Mouse (Mus musculus) neural tube, embryonic 15.5 days (tissue): ENCODE measurements around the gene Spag6l. TPM values are rescaled to one million over a fixed set of nuclear protein-coding genes. Genes with fewer than 3 reads are reported as not detected.

Experiments used
- ATAC-seq: fragments of 200-750 bp; cut with Nextera tagmentation; 2 replicates; pipeline ENCODE4 v1.8.0; 2017; ENCODE audit warnings: mild to moderate bottlenecking, moderate TSS enrichment, moderate library complexity; ENCODE audit not compliant: low FRiP score
- H3K27ac ChIP-seq: fragments of 300-500 bp; sonication (generic); replicated peaks from 2 replicates; pipeline ENCODE4 v1.5.1; 2015; ENCODE audit warnings: mild to moderate bottlenecking, inconsistent platforms
- H3K27me3 ChIP-seq: fragments of 300-500 bp; sonication (generic); replicated peaks from 2 replicates; pipeline ENCODE4 v1.6.1; 2015; ENCODE audit warnings: inconsistent platforms
- H3K36me3 ChIP-seq: fragments of 300-500 bp; sonication (generic); 2 replicates; pipeline ENCODE4 v1.6.1; 2015; ENCODE audit warnings: inconsistent platforms
- H3K4me1 ChIP-seq: fragments of 300-500 bp; sonication (generic); 2 replicates; pipeline ENCODE4 v1.6.1; 2015; ENCODE audit warnings: inconsistent platforms
- H3K4me2 ChIP-seq: fragments of 300-500 bp; sonication (generic); 2 replicates; pipeline ENCODE4 v1.6.1; 2015; ENCODE audit warnings: inconsistent platforms, mild to moderate bottlenecking, moderate library complexity
- H3K4me3 ChIP-seq: fragments of 300-500 bp; sonication (generic); replicated peaks from 2 replicates; pipeline ENCODE4 v1.5.1; 2015; ENCODE audit warnings: mild to moderate bottlenecking, inconsistent platforms
- H3K9ac ChIP-seq: fragments of 300-500 bp; sonication (generic); replicated peaks from 2 replicates; pipeline ENCODE4 v1.6.1; 2015; ENCODE audit warnings: mild to moderate bottlenecking, inconsistent platforms
- H3K9me3 ChIP-seq: fragments of 300-500 bp; sonication (generic); replicated peaks from 2 replicates; pipeline ENCODE4 v1.6.1; 2016; ENCODE audit warnings: inconsistent platforms
- WGBS: fragments of 180-500 bp; shearing (Covaris S2); methylation state at CpG from one replicate; pipeline ENCODE4 v1.1.7; 2015; ENCODE audit warnings: mixed read lengths; 5-methylcytosine and 5-hydroxymethylcytosine counted together
- polyA plus RNA-seq: library from polyadenylated mRNA; unstranded; fragments of >200 nt; fragmentation: Nextera tagmentation; extraction: Ambion mirVana; gene quantifications from 2 replicates; pipeline ENCODE4 v1.2.1, GENCODE M21; 2015

The Spag6l gene
- polyA plus RNA-seq, 1 experiment from 2014 or later, result 16.3 TPM

DNA sequence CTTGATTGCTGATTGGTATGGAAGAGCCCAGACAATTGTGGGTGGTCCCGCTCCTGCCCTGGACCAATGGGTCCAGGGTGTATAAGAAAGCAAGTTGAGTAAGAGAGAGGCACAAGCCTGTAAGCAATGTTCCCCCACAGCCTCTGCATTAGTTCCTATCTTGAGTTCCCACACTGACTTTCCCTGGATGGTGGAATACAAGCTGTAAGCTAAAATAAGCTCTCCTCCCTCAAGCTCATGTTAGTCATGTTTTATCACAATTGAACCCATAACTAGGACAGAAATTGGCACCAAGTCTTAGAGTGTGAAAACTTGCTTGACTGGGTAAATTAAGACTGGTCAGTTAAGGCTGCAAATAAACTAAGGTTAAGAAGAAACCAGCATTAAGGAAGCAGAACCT is 26.3 kb upstream of the Spag6l start:
- 94% methylated on average over 1 of the region's 1 CpGs for WGBS
- no peak for ATAC-seq

DNA sequence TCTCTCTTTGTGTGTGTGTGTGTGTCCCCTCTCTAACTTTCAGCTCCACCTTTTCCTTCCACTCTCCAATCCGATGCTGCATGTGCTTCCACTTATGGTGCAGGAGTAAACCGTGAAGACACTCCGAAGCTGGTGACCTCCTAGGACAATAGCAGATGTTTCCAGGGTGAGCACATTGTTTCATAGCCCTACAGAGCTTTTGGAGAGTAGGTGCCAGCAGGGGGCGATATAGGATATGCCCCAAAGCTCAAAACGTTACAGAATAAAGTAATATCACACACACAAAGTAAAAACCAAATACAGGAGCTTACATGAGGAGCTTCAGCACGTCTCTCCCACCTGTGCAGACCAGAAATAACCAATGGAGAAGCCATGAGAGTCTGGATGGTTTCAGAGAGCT is 25.6 kb upstream of the Spag6l start:
- Histone ChIP-seq H3K9me3 (0 out of 2 replicates have a peak, but pooled peaks cover 2% of the 10 kb centered on the region), H3K36me3 (no peaks in the 10 kb centered on the region), H3K27me3 (no peaks in the 10 kb centered on the region), H3K4me3 (no peak overlapping the region), H3K27ac (no peak overlapping the region), H3K4me2 (no peak overlapping the region), H3K4me1 (no peaks in the 10 kb centered on the region), H3K9ac (no peak overlapping the region)
- no peak for ATAC-seq
- WGBS, result 40% methylated on average over 6 of the region's 6 CpGs

More for the DNA sequence above, 26.3 kb upstream of the Spag6l start:
- Histone ChIP-seq H3K36me3 (no peaks in the 10 kb centered on the region), H3K9me3 (0 out of 2 replicates have a peak, but pooled peaks cover 2% of the 10 kb centered on the region), H3K27me3 (no peaks in the 10 kb centered on the region), H3K9ac (no peak overlapping the region), H3K4me3 (no peak overlapping the region), H3K27ac (no peak overlapping the region), H3K4me1 (no peaks in the 10 kb centered on the region), H3K4me2 (no peak overlapping the region)

DNA sequence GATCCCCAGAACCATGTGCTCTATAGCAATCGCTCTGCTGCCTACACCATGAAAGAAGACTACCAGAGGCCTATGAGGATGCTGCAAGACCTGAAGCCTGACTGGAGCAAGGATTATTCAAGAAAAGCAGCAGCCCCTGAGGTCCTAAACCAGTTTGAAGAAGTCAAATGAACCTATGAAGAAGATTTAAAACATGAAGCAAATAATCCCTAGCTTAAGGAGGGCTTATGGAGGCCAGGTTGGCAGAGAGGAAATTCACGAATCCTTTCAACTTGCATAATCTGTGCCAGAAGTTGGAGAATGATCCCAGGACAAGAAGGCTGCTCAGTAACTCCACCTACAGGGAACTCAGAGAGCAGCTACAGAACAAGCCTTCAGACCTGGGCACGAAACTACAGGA is 23.2 kb upstream of the Spag6l start:
- 86% methylated on average over 3 of the region's 3 CpGs for WGBS
- Histone ChIP-seq H3K27me3 (no peaks in the 10 kb centered on the region), H3K9me3 (0 out of 2 replicates have a peak, but pooled peaks cover 2% of the 10 kb centered on the region), H3K4me2 (no peak overlapping the region), H3K27ac (no peak overlapping the region), H3K4me3 (no peak overlapping the region), H3K36me3 (no peaks in the 10 kb centered on the region), H3K9ac (no peak overlapping the region), H3K4me1 (no peaks in the 10 kb centered on the region)
- ATAC-seq, result no peak

DNA sequence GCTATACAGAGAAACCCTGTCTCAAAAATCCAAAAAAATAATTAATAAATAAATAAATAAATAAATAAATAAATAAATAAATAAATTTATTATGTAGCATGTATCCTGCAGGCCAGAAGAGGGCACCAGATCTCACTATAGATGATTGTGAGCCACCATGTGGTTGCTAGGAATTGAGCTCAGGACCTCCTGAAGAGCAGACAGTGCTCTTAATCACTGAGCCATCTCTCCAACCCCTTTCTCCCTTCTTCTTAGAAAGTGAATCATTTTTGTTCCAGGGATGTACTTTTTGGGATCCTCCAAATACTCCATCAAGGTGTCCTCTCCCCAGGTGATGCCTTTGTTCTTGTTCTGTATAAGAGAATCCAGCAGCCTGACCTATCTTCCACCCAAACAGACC is 19.9 kb upstream of the Spag6l start:
- Histone ChIP-seq H3K4me1 (no peaks in the 10 kb centered on the region), H3K36me3 (no peaks in the 10 kb centered on the region), H3K4me2 (no peak overlapping the region), H3K9me3 (0 out of 2 replicates have a peak, but pooled peaks cover 2% of the 10 kb centered on the region), H3K4me3 (no peak overlapping the region), H3K27me3 (no peaks in the 10 kb centered on the region), H3K27ac (no peak overlapping the region), H3K9ac (no peak overlapping the region)
- ATAC-seq, result no peak

DNA sequence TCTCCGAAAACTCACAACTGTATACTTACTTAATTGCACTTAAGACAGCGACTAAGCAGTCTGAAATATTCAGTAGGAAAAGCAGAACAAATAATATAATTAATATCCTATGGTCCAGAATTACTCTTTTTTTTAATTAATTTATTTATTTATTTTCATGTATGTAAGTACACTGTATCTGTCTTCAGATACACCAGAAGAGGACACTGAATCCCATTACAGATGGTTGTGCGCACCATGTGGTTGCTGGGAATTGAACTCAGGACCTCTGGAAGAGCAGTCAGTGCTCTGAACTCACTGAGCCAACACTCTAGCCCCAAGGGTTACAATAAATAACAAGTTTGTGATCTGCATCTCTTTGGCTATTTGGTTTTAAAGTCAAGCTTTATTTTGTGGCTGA is 415 bp upstream of the Spag6l start:
- no peaks in the 10 kb centered on the region for H3K36me3 ChIP-seq
- H3K27ac ChIP-seq, result no peak overlapping the region
- H3K27me3 ChIP-seq, result no peaks in the 10 kb centered on the region
- 88% methylated on average over 3 of the region's 3 CpGs for WGBS
- peak overlapping the region; percentile 74 for H3K4me3 ChIP-seq
- H3K4me1 ChIP-seq, result 0 out of 2 replicates have a peak, but pooled peaks cover 7% of the 10 kb centered on the region
- H3K9ac ChIP-seq, result no peak overlapping the region
- no peaks in the 10 kb centered on the region for H3K9me3 ChIP-seq
- H3K4me2 ChIP-seq, result peak overlapping the region; percentile 88
- ATAC-seq, result no peak

DNA sequence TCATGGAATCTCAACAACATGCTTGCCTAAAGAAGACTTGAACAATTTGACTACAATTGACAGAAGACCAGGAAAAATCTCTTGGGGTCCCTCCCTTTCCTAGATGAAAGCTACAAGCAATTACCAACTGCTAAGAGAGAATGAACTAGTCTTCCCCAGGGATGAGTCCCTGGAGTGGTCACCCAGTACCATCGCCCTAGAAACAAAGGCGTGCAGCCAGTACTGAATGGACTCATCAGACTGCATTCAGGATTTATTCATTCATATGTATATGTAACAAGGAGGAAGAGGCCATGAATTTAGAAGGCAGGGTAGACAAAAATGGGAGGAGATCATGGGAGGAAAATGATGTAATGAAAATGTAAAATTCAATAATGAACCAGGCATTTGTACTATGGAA is 3.0 kb downstream of the Spag6l start:
- Histone ChIP-seq H3K4me2 (no peak overlapping the region), H3K36me3 (no peaks in the 10 kb centered on the region), H3K27me3 (no peaks in the 10 kb centered on the region), H3K9me3 (no peaks in the 10 kb centered on the region), H3K9ac (no peak overlapping the region), H3K4me1 (0 out of 2 replicates have a peak, but pooled peaks cover 7% of the 10 kb centered on the region), H3K27ac (no peak overlapping the region), H3K4me3 (no peak overlapping the region)
- WGBS, result 88% methylated on average over 2 of the region's 2 CpGs
- ATAC-seq, result no peak

DNA sequence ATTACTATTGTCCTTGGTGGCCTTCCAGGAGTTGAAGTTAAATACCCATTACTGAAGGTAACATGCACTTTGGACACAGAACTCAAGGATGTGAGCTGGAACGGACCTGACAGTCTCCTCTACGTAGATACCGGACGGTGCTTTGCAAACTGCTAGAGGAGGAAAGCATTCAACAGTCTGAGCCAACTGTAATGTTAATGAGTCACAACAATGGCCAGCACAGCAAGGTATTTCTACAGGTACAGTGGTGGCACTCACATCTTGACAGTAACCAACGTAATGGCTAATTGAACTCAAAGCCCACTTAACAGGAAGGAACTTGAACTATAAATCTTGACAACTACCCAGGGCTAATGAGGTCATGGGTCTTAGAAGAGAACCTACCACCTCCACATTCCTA is 3.8 kb downstream of the Spag6l start:
- H3K4me2 ChIP-seq, result no peak overlapping the region
- no peak for ATAC-seq
- no peaks in the 10 kb centered on the region for H3K27me3 ChIP-seq
- H3K4me1 ChIP-seq, result 0 out of 2 replicates have a peak, but pooled peaks cover 7% of the 10 kb centered on the region
- H3K9me3 ChIP-seq, result no peaks in the 10 kb centered on the region
- H3K27ac ChIP-seq, result no peak overlapping the region
- H3K4me3 ChIP-seq, result no peak overlapping the region
- H3K36me3 ChIP-seq, result no peaks in the 10 kb centered on the region
- H3K9ac ChIP-seq, result no peak overlapping the region
- WGBS, result 45% methylated on average over 5 of the region's 5 CpGs

DNA sequence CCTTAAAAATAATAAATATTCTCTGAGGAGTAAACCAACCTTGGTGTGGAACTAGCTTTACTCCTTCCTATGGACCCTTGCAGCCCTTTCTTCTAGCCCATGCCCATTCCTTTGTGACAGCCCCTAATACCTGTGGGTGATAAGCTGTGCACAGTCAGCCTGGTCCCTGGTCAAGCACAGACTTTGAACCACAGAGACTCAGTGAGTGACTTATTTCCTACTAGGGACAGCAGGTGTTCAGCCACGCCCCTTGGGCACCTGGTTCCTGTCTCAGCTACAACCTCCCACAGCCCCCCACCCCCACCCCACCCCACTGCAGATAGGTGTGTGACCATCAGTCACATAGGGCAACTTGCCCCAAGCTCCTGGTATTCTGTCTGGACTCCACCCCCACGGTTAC is 22.9 kb downstream of the Spag6l start:
- 79% methylated on average over 2 of the region's 2 CpGs for WGBS

More for the DNA sequence above, 22.9 kb downstream of the Spag6l start:
- no peak overlapping the region for H3K4me2 ChIP-seq
- H3K36me3 ChIP-seq, result no peaks in the 10 kb centered on the region
- H3K4me1 ChIP-seq, result no peaks in the 10 kb centered on the region
- no peaks in the 10 kb centered on the region for H3K27me3 ChIP-seq
- H3K4me3 ChIP-seq, result no peak overlapping the region
- H3K9me3 ChIP-seq, result no peaks in the 10 kb centered on the region
- ATAC-seq, result no peak
- no peak overlapping the region for H3K9ac ChIP-seq
- H3K27ac ChIP-seq, result no peak overlapping the region

Other genes starting within 250 kb of the Spag6l start
- 14.8 and 17.4 TPM in 2 replicates for gene Fgd4, start 228.9 kb downstream of the Spag6l start, polyA plus RNA-seq
- gene Olfr19, start 153.1 kb downstream of the Spag6l start, polyA plus RNA-seq, result not detected in 2 replicates
- gene Igll1, start 34.5 kb upstream of the Spag6l start, polyA plus RNA-seq, result 0.57 TPM in 1 of 2 replicates, not detected in the other
- gene Top3b, start 41.3 kb upstream of the Spag6l start, polyA plus RNA-seq, result 69.8 and 70.6 TPM in 2 replicates
- gene Vpreb1, start 41.4 kb upstream of the Spag6l start, polyA plus RNA-seq, result 1.5 and 1.6 TPM in 2 replicates
- gene Ppm1f, start 67.0 kb upstream of the Spag6l start, polyA plus RNA-seq, result 25.6 and 27.8 TPM in 2 replicates
- 184 and 188 TPM in 2 replicates for gene Mapk1, start 153.9 kb upstream of the Spag6l start, polyA plus RNA-seq
- 77.5 and 94.9 TPM in 2 replicates for gene Ypel1, start 240.2 kb upstream of the Spag6l start, polyA plus RNA-seq